Mouse (Mus musculus) erythroblast, adult 5-6 weeks (primary cell): ENCODE measurements around the gene Fnip1. TPM values are rescaled to one million over a fixed set of nuclear protein-coding genes. Genes with fewer than 3 reads are reported as not detected.
"Not testable (repeated sequence)": the region's sequence is repeated elsewhere in the genome, so short reads cannot be mapped to it uniquely, and the experiment has no call there.

Experiments
- ATAC-seq: replicated peaks from 2 replicates; pipeline ENCODE4 v1.8.0; 2016; ENCODE audit warnings: moderate number of reproducible peaks, mild to moderate bottlenecking, moderate TSS enrichment, inconsistent platforms; ENCODE audit not compliant: poor library complexity, low FRiP score, severe bottlenecking
- total RNA-seq, 2 experiments: library from RNA; stranded (forward) in 1 of 2; stranded (reverse) in 1 of 2; fragments of 150-400 nt in 1 of 2; fragments of 200-764, 138-1000 nt in 1 of 2; gene quantifications; 2 replicates each; pipeline versions ENCODE4 v1.2.3 to v1.2.4; 2015 to 2017; ENCODE audit warnings: low replicate concordance in 2 of 2

The Fnip1 gene
- total RNA-seq (2015; ENCODE audit: low replicate concordance) (8.4 and 12.1 TPM in 2 replicates), total RNA-seq (2017; ENCODE audit: low replicate concordance) (9.2 and 13.0 TPM in 2 replicates)

DNA sequence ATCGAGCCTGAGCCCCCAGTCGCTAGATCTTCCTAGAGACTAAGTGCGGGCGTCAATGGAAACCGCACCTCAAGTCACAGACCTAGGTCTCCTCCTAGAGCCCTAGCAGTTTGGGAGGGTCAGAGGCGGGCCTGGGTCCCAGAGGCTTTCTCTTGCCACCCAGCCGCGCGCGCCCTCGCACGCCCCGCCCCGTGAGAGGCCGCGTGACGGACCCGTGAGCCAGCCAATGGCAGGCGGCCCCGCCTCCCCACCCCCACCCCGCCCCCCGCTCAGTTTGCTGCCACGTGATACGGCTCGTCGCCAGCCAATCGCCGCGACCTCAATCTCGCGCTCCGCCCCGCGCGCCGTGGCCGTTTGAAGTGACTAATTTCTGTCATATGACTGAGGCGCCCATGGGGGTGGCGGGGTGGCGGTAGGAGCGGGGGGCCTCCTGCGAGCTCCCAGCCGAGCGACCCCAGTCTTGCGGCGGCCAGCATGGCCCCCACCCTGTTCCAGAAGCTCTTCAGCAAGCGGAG, at the start of gene Fnip1:
Gene Fnip1, plus strand, starts transcription at position 377 of the 515 bp plus-strand sequence.
- ATAC-seq, result peak; percentile 93

DNA sequence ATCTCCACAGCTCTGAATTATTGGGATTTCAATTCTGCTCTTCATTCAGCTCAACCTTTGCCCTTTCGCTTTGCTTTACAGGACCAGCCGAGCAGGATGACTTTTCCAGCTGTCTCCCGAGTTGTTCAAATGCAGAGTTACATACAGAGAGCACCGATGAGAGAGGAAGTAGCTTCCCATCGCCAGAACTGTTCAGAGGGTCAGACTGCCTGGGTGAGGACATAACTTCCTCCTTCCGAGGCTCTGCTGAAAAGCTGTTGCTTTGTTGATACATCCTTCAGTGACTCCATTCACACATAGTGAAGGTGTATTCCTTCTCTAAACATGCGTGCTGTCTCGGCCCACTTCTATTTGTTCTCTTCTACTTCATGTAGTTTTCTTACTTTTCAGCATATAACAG, 47.6 kb upstream of the Fnip1 start:
- no peak for ATAC-seq

DNA sequence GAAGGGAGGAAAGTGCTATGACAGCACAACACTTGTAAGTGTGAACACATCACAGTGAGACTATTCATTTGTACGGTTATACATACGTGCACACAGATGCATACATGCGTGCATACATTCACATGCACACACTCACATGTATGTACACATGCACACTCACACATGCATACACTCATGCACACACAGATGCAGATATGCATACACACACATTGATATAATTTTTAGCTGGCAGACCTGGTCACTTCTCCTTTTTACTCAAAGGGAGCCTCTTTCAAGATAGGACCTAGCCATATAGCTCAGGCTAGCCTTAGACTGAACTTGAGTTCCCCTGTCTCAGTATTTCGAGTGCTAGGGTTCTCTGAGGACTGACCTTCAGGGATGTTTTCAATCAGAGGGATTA, 46.7 kb upstream of the Fnip1 start:
- no peak for ATAC-seq

DNA sequence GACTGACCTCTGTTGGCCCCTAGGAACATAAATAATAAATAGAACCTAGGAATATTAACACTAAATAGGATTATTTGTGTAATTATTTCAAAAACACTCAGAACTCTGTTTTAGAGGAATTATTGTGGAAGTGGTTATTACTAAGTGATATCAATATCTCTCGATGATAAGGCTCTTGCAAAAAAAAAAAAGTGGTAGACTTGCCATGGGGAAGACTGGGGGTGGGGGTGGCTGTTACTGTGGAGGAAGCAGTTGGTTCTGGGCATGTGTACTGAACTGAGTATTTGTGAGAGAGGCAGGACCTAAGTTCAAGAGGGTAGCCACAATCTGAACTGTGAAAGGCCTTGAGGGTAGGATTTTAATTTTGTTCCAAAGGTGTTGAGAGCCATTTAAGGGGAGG, 41.3 kb upstream of the Fnip1 start:
- no peak for ATAC-seq

DNA sequence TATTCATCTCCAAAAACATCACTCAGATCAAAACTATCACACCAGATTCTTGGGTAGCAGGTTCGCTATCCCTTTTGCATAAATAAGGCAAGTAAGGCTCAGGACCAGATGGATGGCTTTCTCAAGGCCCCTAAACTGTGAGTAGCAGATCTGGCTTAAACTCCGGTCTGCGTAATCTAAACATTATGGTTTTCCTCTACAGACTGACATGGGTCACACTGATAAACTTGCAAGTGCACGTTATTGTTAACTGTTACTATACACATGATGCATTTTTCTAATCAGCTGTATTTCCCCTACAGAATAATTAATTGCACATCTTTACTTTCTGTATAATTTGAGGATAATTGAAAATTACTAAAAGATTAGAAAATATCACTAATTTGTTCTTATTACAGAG, 39.9 kb upstream of the Fnip1 start:
- ATAC-seq, result no peak

DNA sequence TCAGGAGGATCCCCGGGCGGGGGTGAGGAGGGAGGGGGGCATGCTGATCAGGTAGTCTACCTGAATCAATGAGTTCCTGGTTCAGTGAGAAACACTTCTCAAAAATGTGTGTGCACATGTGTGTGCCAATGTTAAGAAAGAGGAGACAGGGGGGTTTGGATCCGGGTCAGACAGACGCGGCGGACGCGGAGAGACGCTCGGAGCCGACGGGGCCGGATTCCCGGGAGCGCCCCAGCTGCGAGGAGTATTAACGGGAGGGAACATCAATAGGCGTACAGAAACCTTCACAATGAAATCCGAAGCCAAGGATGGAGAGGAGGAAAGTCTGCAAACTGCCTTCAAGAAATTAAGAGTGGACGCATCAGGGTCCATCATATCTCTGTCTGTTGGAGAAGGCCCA, 37.2 kb upstream of the Fnip1 start:
- ATAC-seq, result peak; percentile 84

DNA sequence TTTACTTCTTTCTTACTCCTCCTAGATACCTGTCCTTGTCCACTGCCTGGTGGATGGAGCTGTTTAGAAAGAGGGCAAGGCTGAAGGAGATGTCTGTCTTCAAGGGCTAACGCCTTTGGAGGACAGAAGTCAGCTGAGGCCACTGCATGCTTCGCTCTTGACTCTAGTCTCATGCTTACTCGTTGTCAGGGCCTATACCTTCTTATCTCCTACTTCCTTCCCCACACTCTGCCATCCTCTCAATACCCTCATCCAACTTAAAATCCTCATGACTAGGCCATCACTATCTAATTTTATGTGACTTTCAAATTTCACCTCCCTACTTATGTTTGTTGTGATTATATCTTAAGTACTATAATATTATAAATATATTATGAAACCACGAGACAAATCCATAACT, 33.1 kb upstream of the Fnip1 start:
- no peak for ATAC-seq

DNA sequence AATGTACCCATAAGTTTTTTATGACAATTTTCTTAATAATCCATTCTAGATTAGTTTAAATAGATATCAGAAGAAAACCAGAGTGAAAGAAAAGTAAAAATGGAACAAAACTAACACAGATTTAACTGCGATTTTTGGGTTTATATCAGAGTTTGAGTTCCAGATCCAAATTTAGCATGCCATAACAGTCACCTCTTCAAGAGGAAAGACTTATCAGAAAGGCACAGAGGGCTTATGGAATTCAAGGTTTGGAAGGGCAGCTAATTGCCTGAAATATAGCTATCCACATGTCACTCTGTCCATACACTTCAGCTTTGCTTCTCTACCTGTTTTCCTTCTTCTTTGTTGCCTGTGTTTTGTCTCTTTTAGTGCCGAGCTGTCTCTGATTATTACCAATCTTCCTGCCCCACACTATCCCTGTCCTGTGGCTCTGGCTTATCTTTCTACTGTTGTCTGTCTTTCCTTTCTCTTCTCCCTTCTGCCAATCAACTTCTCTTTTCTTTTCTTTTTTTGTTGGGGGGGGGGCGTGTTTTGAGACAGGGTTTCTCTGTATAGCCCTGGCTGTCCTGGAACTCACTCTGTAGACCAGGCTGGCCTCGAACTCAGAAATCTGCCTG, 31.0 kb upstream of the Fnip1 start:
- no peak for ATAC-seq

DNA sequence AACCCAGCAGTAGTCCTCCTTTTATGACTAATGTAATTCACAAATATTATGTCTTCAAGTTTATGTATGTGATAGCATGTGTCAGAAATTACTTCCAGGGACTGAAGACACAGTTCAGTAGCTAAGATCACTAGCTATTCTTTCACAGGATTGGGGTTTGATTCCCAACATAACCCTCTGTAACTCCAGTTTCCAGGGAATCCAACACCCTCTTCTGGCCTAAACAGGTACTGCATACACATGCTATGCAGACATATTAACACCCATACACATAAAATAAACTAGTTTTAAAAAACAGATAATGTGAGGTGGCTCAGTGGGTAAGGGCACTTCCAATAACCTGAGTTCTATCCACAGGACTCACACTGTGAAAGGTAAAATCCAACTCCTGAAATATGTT, 27.4 kb upstream of the Fnip1 start:
- no peak for ATAC-seq

DNA sequence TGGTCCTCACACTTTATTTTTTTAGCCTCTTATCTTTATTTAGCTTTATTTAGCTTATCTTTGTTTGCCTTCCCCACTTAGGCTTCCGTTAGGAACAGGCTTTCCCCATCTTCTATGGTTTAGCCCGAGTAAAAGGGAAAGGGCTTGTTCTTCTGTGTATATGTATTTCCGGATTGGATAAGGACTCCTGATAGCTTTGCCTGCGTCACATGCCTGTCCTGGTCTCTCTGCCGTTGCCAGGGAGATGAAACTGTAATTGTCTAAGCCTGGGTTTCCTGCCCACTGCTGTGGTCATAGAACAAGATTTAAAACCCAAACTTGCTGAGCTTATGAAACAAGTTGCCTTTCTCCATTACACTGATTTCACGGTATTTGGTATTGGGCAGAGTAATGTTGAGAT, 25.0 kb upstream of the Fnip1 start:
- ATAC-seq, result no peak

DNA sequence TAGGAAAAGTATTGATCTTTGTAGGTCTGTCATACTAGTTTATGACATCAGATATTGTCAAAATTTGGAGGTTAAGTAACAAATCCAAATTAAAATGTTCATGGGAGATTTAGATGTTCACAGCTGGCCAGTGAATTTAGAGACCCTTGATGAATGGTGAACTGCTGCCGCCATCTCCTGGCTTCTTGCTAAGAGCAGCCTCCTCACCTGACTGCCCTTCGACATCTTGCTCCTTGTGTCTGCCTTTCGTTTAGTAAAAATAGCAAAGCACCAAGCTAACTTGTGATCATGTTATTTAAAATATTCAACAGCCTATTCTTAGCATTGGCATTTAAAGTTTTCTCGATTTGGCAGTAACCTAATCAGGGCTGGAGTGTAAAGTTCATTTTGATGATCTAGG, 15.0 kb upstream of the Fnip1 start:
- ATAC-seq, result no peak

DNA sequence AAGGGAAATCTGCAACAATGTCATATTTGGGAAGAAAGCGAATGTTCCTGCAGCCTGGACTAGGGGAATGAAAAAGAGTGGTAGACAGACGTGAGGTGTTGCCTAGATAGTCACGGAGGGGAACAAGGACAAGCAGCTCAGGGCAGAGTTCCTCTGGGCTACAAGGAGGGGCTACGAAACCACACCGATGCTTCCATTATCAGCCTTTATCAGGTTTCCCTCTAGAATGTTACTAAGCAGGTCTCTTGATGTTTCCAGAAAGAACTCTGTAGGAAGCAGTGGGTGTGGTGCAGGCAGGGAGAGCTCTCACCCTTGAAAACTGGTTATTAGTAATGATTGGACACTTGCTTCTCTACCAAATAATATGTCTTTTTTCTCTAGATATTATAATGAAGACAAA, 11.7 kb upstream of the Fnip1 start:
- no peak for ATAC-seq

DNA sequence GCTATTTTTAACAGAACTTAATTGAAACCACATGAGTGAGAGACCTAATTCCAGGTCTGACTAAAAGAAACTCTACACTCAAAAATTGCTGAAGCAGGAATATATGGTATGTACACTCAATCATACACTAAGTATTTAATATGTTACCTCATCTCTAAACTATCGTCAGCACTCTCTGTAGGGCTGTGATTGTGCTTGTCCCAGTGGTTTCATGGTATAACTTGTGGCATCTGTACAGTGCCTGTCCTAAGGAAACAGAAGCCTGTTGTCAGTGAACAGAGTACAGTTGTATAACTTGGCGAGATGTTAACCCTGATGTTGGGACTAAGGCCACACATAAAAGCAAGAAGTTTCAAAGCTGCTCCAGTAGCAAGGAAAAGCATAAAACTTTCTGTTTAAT, 10.9 kb upstream of the Fnip1 start:
- ATAC-seq, result no peak

DNA sequence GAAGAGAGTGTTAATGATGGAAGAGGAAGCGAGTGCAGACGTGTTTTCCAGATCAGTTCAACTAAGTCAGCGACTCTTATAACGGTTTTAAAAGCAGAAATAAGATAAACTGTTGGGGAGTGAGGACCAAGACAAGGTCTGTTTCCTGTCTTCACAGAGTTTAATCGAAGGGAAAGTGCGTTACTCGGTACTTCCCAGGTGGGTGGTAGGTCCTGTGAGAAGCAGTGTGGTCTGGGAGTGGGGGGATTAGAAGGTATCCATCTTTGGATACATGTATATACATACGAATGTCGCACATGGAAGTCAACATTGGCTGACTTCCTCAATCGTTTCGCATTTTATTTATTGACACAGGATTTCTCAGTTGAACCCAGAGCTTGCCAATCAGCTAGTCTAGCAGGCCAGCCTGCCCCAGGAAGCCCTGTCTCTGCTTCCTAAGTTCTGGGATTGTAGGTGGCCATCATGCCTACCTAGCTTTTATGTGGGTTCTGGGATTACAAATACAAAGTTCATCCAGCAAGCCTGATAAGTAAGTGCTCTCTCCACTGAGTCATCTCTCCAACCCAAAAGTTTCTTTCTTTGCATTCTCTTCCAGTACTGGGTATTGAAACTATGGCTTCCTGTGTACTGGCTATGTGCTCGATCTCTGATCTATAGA, 10.2 kb upstream of the Fnip1 start:
- no peak for ATAC-seq

DNA sequence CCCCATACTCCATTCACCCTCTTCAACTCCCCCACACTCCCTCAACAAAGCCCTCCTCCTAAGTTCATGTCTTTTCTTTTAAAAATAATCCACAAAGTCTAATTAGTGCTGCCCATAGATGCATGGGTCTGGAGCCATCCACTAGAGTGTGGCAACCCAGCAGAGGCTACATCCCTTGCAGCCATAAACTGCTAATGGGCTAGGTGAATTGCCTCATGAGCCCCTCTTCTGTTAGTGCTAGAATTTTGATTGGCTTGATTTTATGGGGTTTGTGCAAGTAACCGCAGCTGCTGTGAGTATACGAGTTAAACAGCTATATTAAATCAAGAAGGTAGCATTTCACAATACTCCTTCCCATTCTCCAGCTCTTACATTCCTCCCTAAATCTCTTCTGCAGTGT, 8.8 kb upstream of the Fnip1 start:
- no peak for ATAC-seq

DNA sequence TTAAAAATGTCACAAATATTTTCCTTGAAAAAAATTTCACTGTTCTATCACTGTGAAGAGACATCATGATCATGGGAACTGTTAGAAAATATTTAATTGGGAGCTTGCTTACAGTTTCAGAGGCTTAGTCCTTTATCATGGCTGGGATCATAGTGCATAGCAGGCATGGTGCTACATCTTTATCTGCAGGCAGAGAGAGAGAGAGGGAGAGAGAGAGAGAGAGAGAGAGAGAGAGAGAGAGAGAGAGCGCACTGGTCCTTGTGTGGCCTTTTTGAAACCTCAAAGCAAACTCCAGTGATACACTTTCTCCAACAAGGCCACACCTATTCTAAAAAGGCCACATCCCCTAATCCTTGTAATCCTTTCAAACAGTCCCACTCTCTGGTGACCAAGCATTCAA, 2.2 kb upstream of the Fnip1 start:
- no peak for ATAC-seq

DNA sequence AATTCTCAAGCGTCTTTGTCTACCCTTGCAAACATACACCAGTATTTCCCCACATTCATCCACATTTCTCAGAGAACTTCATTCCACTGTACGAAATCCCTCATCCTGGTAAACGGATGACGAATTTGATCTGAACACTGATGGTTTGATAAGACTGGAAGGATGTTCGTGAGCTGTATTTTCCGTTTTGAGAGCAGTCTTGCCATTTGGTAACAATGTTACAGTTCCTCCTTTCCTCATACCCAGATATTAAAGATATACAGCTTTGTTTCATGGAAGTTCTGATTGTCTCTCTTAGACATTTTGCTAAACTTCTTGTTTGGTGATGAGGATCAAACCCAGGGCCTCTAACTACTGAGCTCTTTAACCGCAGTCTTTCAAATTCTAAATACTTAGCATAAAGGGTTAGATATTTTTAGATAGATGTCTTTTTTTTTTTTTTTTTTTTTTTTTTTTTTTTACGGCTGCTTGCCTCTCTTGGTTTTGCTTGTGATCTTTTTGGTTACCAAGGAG, 633 bp upstream of the Fnip1 start:
- no peak for ATAC-seq

DNA sequence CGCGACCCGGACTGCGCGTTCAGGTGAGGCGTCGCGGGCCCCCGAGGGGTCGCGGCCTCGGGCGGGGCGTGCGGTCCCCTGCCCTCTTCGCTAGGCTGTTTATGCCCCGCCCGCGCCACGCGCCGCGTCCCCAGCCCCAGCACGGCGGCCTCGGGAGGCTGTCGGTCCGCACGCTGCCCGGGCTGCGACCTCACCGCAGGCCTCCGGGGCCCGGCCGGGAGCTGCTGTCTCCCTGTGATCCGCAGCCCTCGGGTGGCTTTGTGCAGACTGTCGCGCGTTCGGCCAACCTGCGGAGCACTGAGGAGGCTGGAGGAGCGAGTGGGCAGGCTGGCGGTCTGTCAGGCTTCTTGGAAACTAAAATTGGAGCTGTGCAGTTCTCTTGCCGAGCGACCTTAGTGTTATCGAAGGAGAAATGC, 375 bp downstream of the Fnip1 start:
- ATAC-seq, result peak; percentile 70

DNA sequence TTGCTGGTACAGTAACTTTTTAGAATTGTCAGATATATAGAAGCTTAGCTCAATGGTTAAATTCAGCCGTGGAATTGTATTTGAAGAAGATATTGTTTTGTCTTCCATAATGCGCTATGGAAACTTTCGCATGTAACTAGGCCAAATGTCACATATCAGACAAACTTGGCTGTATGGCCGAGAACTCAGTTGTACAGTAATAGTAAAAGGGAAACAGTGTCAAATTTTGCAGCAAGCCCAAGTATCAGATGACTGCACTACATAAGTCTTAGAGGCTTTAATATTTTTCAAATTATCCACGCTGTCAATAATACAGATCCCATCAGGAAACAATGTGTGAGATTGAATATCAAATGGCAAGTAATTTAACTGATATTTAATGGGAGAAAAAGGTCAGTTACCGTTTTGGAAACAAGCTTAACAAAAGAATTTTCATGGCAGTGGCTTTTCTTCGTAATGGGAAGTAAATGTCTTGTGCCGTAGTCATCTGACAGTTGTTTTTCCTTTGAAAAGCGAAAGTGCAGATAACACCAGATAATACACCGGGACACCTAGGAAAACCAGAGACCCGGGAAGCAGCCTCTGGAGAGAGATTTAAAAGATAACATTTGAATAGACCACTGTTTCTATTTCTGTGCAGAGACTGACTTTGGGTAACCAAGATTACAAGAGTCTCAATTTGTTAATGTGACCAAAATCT, 1.1 kb downstream of the Fnip1 start:
- ATAC-seq, result no peak

DNA sequence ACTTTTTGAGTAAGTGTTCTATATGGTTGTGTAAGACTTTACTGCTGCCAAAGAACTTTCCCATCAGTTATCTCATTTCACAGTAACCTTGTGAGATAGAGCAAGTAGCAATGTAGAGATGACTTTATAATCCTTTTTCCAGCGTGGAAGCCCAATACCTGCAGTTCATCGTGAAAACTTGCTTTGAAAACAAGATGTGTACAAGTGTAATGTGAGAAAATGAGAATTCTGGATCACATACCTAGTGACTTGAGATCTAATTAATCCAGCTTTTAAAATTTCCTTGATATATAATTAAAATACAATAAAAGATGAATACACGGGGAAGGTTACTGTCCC, 1.7 kb downstream of the Fnip1 start:
- no peak for ATAC-seq

DNA sequence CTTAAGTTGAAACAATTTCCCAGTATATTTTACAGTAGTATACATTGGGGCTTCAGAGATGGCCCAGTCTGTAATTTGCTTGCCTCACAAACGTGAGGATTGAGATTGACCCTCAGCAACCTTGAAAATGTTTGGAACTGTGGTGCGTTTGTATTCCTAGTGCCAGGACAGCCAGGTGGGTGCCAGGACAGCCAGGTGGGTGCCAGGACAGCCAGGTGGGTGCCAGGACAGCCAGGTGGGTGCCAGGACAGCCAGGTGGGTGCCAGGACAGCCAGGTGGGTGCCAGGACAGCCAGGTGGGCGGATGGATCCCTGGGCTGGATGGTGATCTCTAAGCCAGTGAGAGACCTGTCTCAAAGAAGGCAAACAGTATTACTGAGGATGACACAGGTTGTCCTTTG, 12.8 kb downstream of the Fnip1 start:
- ATAC-seq, result not testable (repeated sequence)
